Mouse (Mus musculus) C2C12 (cell line): Measurements from ENCODE around the gene Uqcrc2.

Experiments used
- CTCF ChIP-seq: IDR thresholded peaks from one replicate; pipeline ENCODE4 v1.5.1; 2011; ENCODE audit not compliant: control insufficient read depth, insufficient read depth, insufficient read length
- MYOG ChIP-seq: IDR thresholded peaks from one replicate; pipeline ENCODE4 v1.6.1; 2011; ENCODE audit not compliant: control insufficient read depth, insufficient read length; ENCODE audit errors: extremely low read depth

GRCm38 (mm10) chr7:120679023-120679422 is 44.0 kb downstream of the Uqcrc2 start:
- no peak for TF ChIP-seq CTCF
- no peak for TF ChIP-seq MYOG
